ENCODE assay signal across 9 mouse cellular contexts in genomic region chr9:107631861-107632260, GRCm38 (mm10). TPM values are rescaled to one million over a fixed set of nuclear protein-coding genes. Genes with fewer than 3 reads are reported as not detected.
DNase-seq lines count a peak whose midpoint lies in the region; ATAC-seq lines count a peak whose summit lies in the region.
"Had no signal": no experiment of that assay in that cellular context is flagged by ENCODE, and none has a peak within 500 bp of the region (broad histone marks: within the 10 kb centered on the region; RNA-seq: fewer than 3 reads in every experiment).

No protein-coding gene starts in this region.

- WGBS in heart, embryonic 14.5 days: 93% methylated on average over 8 of the region's 8 CpGs
- 77% methylated on average over 8 of the region's 8 CpGs for WGBS in embryonic facial prominence, embryonic 10.5 days
- 60% methylated on average over 8 of the region's 8 CpGs for WGBS in hindbrain, embryonic 16.5 days
- 54% methylated on average over 8 of the region's 8 CpGs for WGBS in midbrain, embryonic 14.5 days

- no peaks in the 10 kb centered on the region for H3K27me3 ChIP-seq in heart, embryonic 14.5 days (ENCODE audit: control insufficient read depth, insufficient read depth, low read length)
- no peaks in the 10 kb centered on the region for H3K27me3 ChIP-seq in embryonic facial prominence, embryonic 10.5 days (replicated peaks; ENCODE audit: low read depth, poor library complexity, severe bottlenecking)
- H3K27me3 ChIP-seq in hindbrain, embryonic 16.5 days (replicated peaks; ENCODE audit: control insufficient read depth, insufficient read depth, low read length): no peaks in the 10 kb centered on the region
- H3K27me3 ChIP-seq in midbrain, embryonic 14.5 days (ENCODE audit: control insufficient read depth, insufficient read depth, low read length): no peaks in the 10 kb centered on the region

- H3K36me3 ChIP-seq in heart, embryonic 14.5 days (ENCODE audit: control insufficient read depth, insufficient read depth, low read length): peaks cover 41% of the 10 kb centered on the region
- peaks cover 40% of the 10 kb centered on the region for H3K36me3 ChIP-seq in embryonic facial prominence, embryonic 10.5 days (replicated peaks)
- H3K36me3 ChIP-seq in hindbrain, embryonic 16.5 days (ENCODE audit: control insufficient read depth, insufficient read depth, low read length): no peaks in the 10 kb centered on the region
- 0 out of 2 replicates have a peak, but pooled peaks cover 3% of the 10 kb centered on the region for H3K36me3 ChIP-seq in midbrain, embryonic 14.5 days (ENCODE audit: control insufficient read depth, insufficient read depth, low read length)

- no peak for ATAC-seq in heart, embryonic 14.5 days (ENCODE audit: insufficient number of reproducible peaks, insufficient read depth, low FRiP score, low read depth)
- ATAC-seq in hindbrain, embryonic 16.5 days: no peak
- no peak for ATAC-seq in midbrain, embryonic 14.5 days (ENCODE audit: low FRiP score, low TSS enrichment)
- ATAC-seq in granulocyte monocyte progenitor cell, adult 5-6 weeks (replicated peaks; ENCODE audit: poor library complexity, severe bottlenecking): no peak
- ATAC-seq: inflammation-experienced regulatory T-cells, adult 6 months had no signal

- no peak overlapping the region for H3K4me3 ChIP-seq in heart, embryonic 14.5 days (ENCODE audit: control insufficient read depth in 1 of 2, insufficient read depth in 1 of 2, low read depth in 1 of 2, low read length in 2 of 2)
- H3K4me3 ChIP-seq in embryonic facial prominence, embryonic 10.5 days: peak overlapping the region; percentile 95
- H3K4me3 ChIP-seq in hindbrain, embryonic 16.5 days (ENCODE audit: low read length): no peak overlapping the region; the same call in 1 of the 2 replicates
- peak overlapping the region; percentile 80 for H3K4me3 ChIP-seq in midbrain, embryonic 14.5 days (replicated peaks; ENCODE audit: low read depth, low read length)

- no peaks in the 10 kb centered on the region for H3K9me3 ChIP-seq in heart, embryonic 14.5 days (ENCODE audit: control insufficient read depth, low read length)
- no peaks in the 10 kb centered on the region for H3K9me3 ChIP-seq in embryonic facial prominence, embryonic 10.5 days
- no peaks in the 10 kb centered on the region for H3K9me3 ChIP-seq in hindbrain, embryonic 16.5 days (ENCODE audit: control insufficient read depth, low read length)
- H3K9me3 ChIP-seq in midbrain, embryonic 14.5 days (ENCODE audit: control insufficient read depth, low read length): no peaks in the 10 kb centered on the region

- peaks cover 57 to 69% of the 10 kb centered on the region in 2 experiments for H3K4me1 ChIP-seq in heart, embryonic 14.5 days (ENCODE audit: control insufficient read depth in 2 of 2, insufficient read depth in 2 of 2, low read length in 2 of 2)
- peaks cover 96% of the 10 kb centered on the region for H3K4me1 ChIP-seq in embryonic facial prominence, embryonic 10.5 days
- H3K4me1 ChIP-seq in hindbrain, embryonic 16.5 days (ENCODE audit: control insufficient read depth, insufficient read depth, low read depth, low read length): peaks cover 74% of the 10 kb centered on the region
- H3K4me1 ChIP-seq in midbrain, embryonic 14.5 days (ENCODE audit: control insufficient read depth, insufficient read depth, low read length): peaks cover 76% of the 10 kb centered on the region

- H3K4me2 ChIP-seq in heart, embryonic 14.5 days (ENCODE audit: low read length): peak overlapping the region; percentile 81
- peak overlapping the region; percentile 79 for H3K4me2 ChIP-seq in hindbrain, embryonic 16.5 days (ENCODE audit: low read length)
- peak overlapping the region; percentile 85 for H3K4me2 ChIP-seq in midbrain, embryonic 14.5 days (ENCODE audit: low read length)

- no peak for DNase-seq in heart, adult 18-20 months
- DNase-seq in embryonic facial prominence, embryonic 10.5 days (ENCODE audit: low spot score): no peak
- DNase-seq in midbrain, embryonic 14.5 days: no peak
- DNase-seq in left cerebral cortex, adult 11 months (ENCODE audit: low spot score): no peak
- DNase-seq in cerebellum, postnatal 36 days: no peak

- peak overlapping the region in 1 of 2 experiments; percentile 96; a peak in 2 of 4 replicates for H3K27ac ChIP-seq in heart, embryonic 14.5 days (replicated peaks in 1 of 2; ENCODE audit: control insufficient read depth in 1 of 2, insufficient read depth in 1 of 2, low read depth in 2 of 2, low read length in 2 of 2)
- peak overlapping the region; percentile 96 for H3K27ac ChIP-seq in embryonic facial prominence, embryonic 10.5 days (replicated peaks)
- peak overlapping the region; percentile 90 for H3K27ac ChIP-seq in hindbrain, embryonic 16.5 days (ENCODE audit: low read depth, low read length)
- H3K27ac ChIP-seq in midbrain, embryonic 14.5 days (replicated peaks; ENCODE audit: low read depth, low read length): peak overlapping the region; percentile 99

- H3K9ac ChIP-seq in heart, embryonic 14.5 days (ENCODE audit: low read length): peak overlapping the region; percentile 95
- peak overlapping the region; percentile 92; the same call in 1 of the 2 replicates for H3K9ac ChIP-seq in hindbrain, embryonic 16.5 days (ENCODE audit: low read depth, low read length)
- peak overlapping the region; percentile 84 for H3K9ac ChIP-seq in midbrain, embryonic 14.5 days (replicated peaks; ENCODE audit: low read length)

RNA-seq across cellular contexts. Expression of gene Gnai2, which starts 3.3 kb away (rescaled TPM):
- polyA plus RNA-seq in heart, embryonic 14.5 days (2014; fragmentation: Nextera tagmentation; extraction: Ambion mirVana): 379 and 410 TPM in 2 replicates
- total RNA-seq in heart, adult 18-20 months (2021): 100 to 1,000 TPM; 241 to 253 TPM
- polyA plus RNA-seq in embryonic facial prominence, embryonic 10.5 days (2016; fragmentation: Nextera tagmentation; extraction: Ambion mirVana): 334 and 363 TPM in 2 replicates
- 302 and 317 TPM in 2 replicates for polyA plus RNA-seq in hindbrain, embryonic 16.5 days (2015; fragmentation: Nextera tagmentation; extraction: Ambion mirVana)
- polyA plus RNA-seq in midbrain, embryonic 14.5 days (2014; fragmentation: Nextera tagmentation; extraction: Ambion mirVana): 284 and 326 TPM in 2 replicates
- total RNA-seq in granulocyte monocyte progenitor cell, adult 5-6 weeks (2014; fragmentation: Nextera tagmentation): 410 and 448 TPM in 2 replicates
- 395 and 452 TPM in 2 replicates for total RNA-seq in granulocyte monocyte progenitor cell, adult 5-6 weeks (2017)

RNA-seq across cellular contexts. Expression of gene Sema3b, which starts 22.8 kb away (rescaled TPM):
- polyA plus RNA-seq in heart, embryonic 14.5 days (2014; fragmentation: Nextera tagmentation; extraction: Ambion mirVana): 6.5 and 7.2 TPM in 2 replicates
- total RNA-seq in heart, adult 18-20 months (2021): 10 to 100 TPM; 20.4 to 22.9 TPM
- polyA plus RNA-seq in embryonic facial prominence, embryonic 10.5 days (2016; fragmentation: Nextera tagmentation; extraction: Ambion mirVana): 2.7 TPM in 2 replicates
- polyA plus RNA-seq in hindbrain, embryonic 16.5 days (2015; fragmentation: Nextera tagmentation; extraction: Ambion mirVana): 5.6 and 7.0 TPM in 2 replicates
- polyA plus RNA-seq in midbrain, embryonic 14.5 days (2014; fragmentation: Nextera tagmentation; extraction: Ambion mirVana): 1.5 and 3.2 TPM in 2 replicates
- not detected in 2 replicates for total RNA-seq in granulocyte monocyte progenitor cell, adult 5-6 weeks (2014; fragmentation: Nextera tagmentation)
- total RNA-seq in granulocyte monocyte progenitor cell, adult 5-6 weeks (2017): not detected in 2 replicates
- polyA plus RNA-seq: inflammation-experienced regulatory T-cells, adult 6 months had no signal

RNA-seq across cellular contexts. Expression of gene Slc38a3, which starts 37.5 kb away (rescaled TPM):
- polyA plus RNA-seq in heart, embryonic 14.5 days (2014; fragmentation: Nextera tagmentation; extraction: Ambion mirVana): 2.7 TPM in 2 replicates
- 10 to 100 TPM; 48.3 to 61.0 TPM for total RNA-seq in heart, adult 18-20 months (2021)
- polyA plus RNA-seq in embryonic facial prominence, embryonic 10.5 days (2016; fragmentation: Nextera tagmentation; extraction: Ambion mirVana): 5.6 and 6.6 TPM in 2 replicates
- polyA plus RNA-seq in hindbrain, embryonic 16.5 days (2015; fragmentation: Nextera tagmentation; extraction: Ambion mirVana): 53.2 and 55.0 TPM in 2 replicates
- 20.4 and 31.9 TPM in 2 replicates for polyA plus RNA-seq in midbrain, embryonic 14.5 days (2014; fragmentation: Nextera tagmentation; extraction: Ambion mirVana)
- total RNA-seq in granulocyte monocyte progenitor cell, adult 5-6 weeks (2014; fragmentation: Nextera tagmentation): not detected in 2 replicates
- total RNA-seq in granulocyte monocyte progenitor cell, adult 5-6 weeks (2017): not detected in 2 replicates
- polyA plus RNA-seq: inflammation-experienced regulatory T-cells, adult 6 months had no signal

RNA-seq across cellular contexts. Expression of gene Ifrd2, which starts 44.4 kb away (rescaled TPM):
- polyA plus RNA-seq in heart, embryonic 14.5 days (2014; fragmentation: Nextera tagmentation; extraction: Ambion mirVana): 44.6 and 45.7 TPM in 2 replicates
- 10 to 100 TPM; 48.5 to 48.8 TPM for total RNA-seq in heart, adult 18-20 months (2021)
- polyA plus RNA-seq in embryonic facial prominence, embryonic 10.5 days (2016; fragmentation: Nextera tagmentation; extraction: Ambion mirVana): 59.7 and 72.1 TPM in 2 replicates
- 13.5 and 16.9 TPM in 2 replicates for polyA plus RNA-seq in hindbrain, embryonic 16.5 days (2015; fragmentation: Nextera tagmentation; extraction: Ambion mirVana)
- 14.5 and 15.7 TPM in 2 replicates for polyA plus RNA-seq in midbrain, embryonic 14.5 days (2014; fragmentation: Nextera tagmentation; extraction: Ambion mirVana)
- total RNA-seq in granulocyte monocyte progenitor cell, adult 5-6 weeks (2014; fragmentation: Nextera tagmentation): 89.9 and 105 TPM in 2 replicates
- total RNA-seq in granulocyte monocyte progenitor cell, adult 5-6 weeks (2017): 46.9 and 76.8 TPM in 2 replicates

RNA-seq across cellular contexts. Expression of gene Gnat1, which starts 47.7 kb away (rescaled TPM):
- polyA plus RNA-seq in heart, embryonic 14.5 days (2014; fragmentation: Nextera tagmentation; extraction: Ambion mirVana): 0.63 and 1.7 TPM in 2 replicates
- total RNA-seq in heart, adult 18-20 months (2021): not detected
- 3.4 and 4.3 TPM in 2 replicates for polyA plus RNA-seq in embryonic facial prominence, embryonic 10.5 days (2016; fragmentation: Nextera tagmentation; extraction: Ambion mirVana)
- 1.3 and 2.7 TPM in 2 replicates for polyA plus RNA-seq in hindbrain, embryonic 16.5 days (2015; fragmentation: Nextera tagmentation; extraction: Ambion mirVana)
- 0.97 and 2.0 TPM in 2 replicates for polyA plus RNA-seq in midbrain, embryonic 14.5 days (2014; fragmentation: Nextera tagmentation; extraction: Ambion mirVana)
- not detected in 2 replicates for total RNA-seq in granulocyte monocyte progenitor cell, adult 5-6 weeks (2014; fragmentation: Nextera tagmentation)
- not detected in 2 replicates for total RNA-seq in granulocyte monocyte progenitor cell, adult 5-6 weeks (2017)

Comparison
In these comparisons a context has a peak if more than half of its experiments do, and no peak if none do; other contexts are left out.
1. H3K4me3 ChIP-seq: peak in embryonic facial prominence, embryonic 10.5 days (single experiment) and midbrain, embryonic 14.5 days (single experiment); none in heart, embryonic 14.5 days (0 of 2) and hindbrain, embryonic 16.5 days (single experiment).
2. Peak in every context shown above with its lines, with median percentiles within 50 percentile points of each other: H3K4me2 ChIP-seq and H3K9ac ChIP-seq.